Comparison of ENCODE assay signal across 15 mouse cellular contexts in the genomic region with DNA sequence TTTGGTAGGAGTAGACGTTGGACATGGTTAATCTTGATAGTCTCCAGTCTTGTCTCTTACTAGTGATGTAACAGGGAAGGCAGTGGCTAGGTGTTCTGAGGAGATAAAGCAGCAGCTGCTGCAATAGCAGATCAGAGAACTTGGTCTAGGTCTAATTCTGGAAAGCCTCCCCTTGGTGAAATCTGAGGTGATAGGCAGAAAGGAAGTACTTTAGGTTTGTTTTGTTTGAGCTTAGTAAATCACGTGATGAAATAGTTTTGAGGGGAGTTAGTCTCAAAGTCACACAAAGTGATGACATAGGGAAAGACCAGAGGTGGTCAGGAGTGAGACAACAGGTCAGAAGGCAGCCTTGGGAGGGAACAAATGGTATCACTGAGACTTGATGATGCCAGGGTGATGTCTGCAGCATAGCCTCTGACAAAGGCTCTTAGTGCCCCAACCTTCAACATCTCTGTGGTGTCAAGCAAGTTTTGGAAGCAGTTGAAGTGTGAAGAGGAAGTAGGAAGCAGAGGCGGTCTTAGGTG. TPM values are rescaled to one million over a fixed set of nuclear protein-coding genes. Genes with fewer than 3 reads are reported as not detected.
DNase-seq lines count a peak whose midpoint lies in the region; ATAC-seq and TF ChIP-seq lines count a peak whose summit lies in the region.
"Had no signal": no experiment of that assay in that cellular context is flagged by ENCODE, and none has a peak within 500 bp of the region (broad histone marks: within the 10 kb centered on the region; RNA-seq: fewer than 3 reads in every experiment).

No protein-coding gene starts in this region.

- peaks cover 61% of the 10 kb centered on the region for H3K36me3 ChIP-seq in G1E (replicated peaks)
- H3K36me3 ChIP-seq in forebrain, embryonic 13.5 days (ENCODE audit: poor library complexity, severe bottlenecking): peaks cover 4% of the 10 kb centered on the region; the same call in 1 of the 2 replicates

- no peak overlapping the region for H3K27ac ChIP-seq in forebrain, embryonic 13.5 days
- H3K27ac ChIP-seq: forebrain, embryonic 10.5 days; heart, embryonic 10.5 days; hindbrain, embryonic 14.5 days; kidney, embryonic 15.5 days; limb, embryonic 15.5 days; neural tube, embryonic 13.5 days had no signal

- no peak overlapping the region for H3K9ac ChIP-seq in forebrain, embryonic 13.5 days
- H3K9ac ChIP-seq: hindbrain, embryonic 14.5 days; kidney, embryonic 15.5 days; limb, embryonic 15.5 days; neural tube, embryonic 13.5 days had no signal

- H3K27me3 ChIP-seq in G1E (ENCODE audit: insufficient read depth, low read length): no peaks in the 10 kb centered on the region
- no peaks in the 10 kb centered on the region for H3K27me3 ChIP-seq in forebrain, embryonic 13.5 days
- H3K27me3 ChIP-seq: kidney, embryonic 15.5 days; limb, embryonic 15.5 days; neural tube, embryonic 13.5 days had no signal

- no peak overlapping the region; the same call in 1 of the 2 replicates for H3K4me3 ChIP-seq in G1E (ENCODE audit: low read depth, low read length)
- no peak overlapping the region for H3K4me3 ChIP-seq in forebrain, embryonic 13.5 days
- H3K4me3 ChIP-seq: forebrain, embryonic 10.5 days; heart, embryonic 10.5 days; kidney, embryonic 15.5 days; limb, embryonic 15.5 days; neural tube, embryonic 13.5 days had no signal

- WGBS in forebrain, embryonic 13.5 days: 84% methylated on average over 3 of the region's 3 CpGs

- ATAC-seq in G1E (ENCODE audit: extremely low read depth, insufficient number of reproducible peaks, low FRiP score, poor library complexity, severe bottlenecking): peak; percentile 68
- ATAC-seq in inflammation-experienced regulatory T-cells, adult 6 months: peak; percentile 41
- ATAC-seq in megakaryocyte-erythroid progenitor cell, adult 5-6 weeks (replicated peaks; ENCODE audit: low FRiP score, low TSS enrichment, poor library complexity, severe bottlenecking): peak; percentile 96
- ATAC-seq in forebrain, embryonic 13.5 days: no peak

- H3K9me3 ChIP-seq in G1E (replicated peaks): no peaks in the 10 kb centered on the region
- no peaks in the 10 kb centered on the region for H3K9me3 ChIP-seq in forebrain, embryonic 13.5 days (replicated peaks)
- H3K9me3 ChIP-seq: forebrain, embryonic 10.5 days; heart, embryonic 10.5 days; kidney, embryonic 15.5 days; limb, embryonic 15.5 days; neural tube, embryonic 13.5 days had no signal

- TF ChIP-seq CTCF in G1E (IDR thresholded peaks at IDR 0.05; ENCODE audit: low read depth, low read length): no peak

- no peak overlapping the region for H3K4me2 ChIP-seq in forebrain, embryonic 13.5 days
- H3K4me2 ChIP-seq: hindbrain, embryonic 14.5 days; kidney, embryonic 15.5 days; limb, embryonic 15.5 days; neural tube, embryonic 13.5 days had no signal

- H3K4me1 ChIP-seq in G1E (ENCODE audit: insufficient read depth, low read depth, low read length): peaks cover 80% of the 10 kb centered on the region
- H3K4me1 ChIP-seq in forebrain, embryonic 13.5 days: peaks cover 10% of the 10 kb centered on the region; the same call in 1 of the 2 replicates

- DNase-seq in CD4-positive helper T cell, adult 2 months (ENCODE audit: low read depth, low spot score): peak; percentile 43
- peak; percentile 30 for DNase-seq in G1E (ENCODE audit: low spot score)
- DNase-seq in cerebellum, adult 8-10 months: no peak
- DNase-seq in kidney, postnatal 10 days: no peak
- DNase-seq: adrenal gland, postnatal 10 days; right cerebral cortex, postnatal 14 days had no signal

RNA-seq across cellular contexts. Expression of gene Zfp592, which starts 11.1 kb away (rescaled TPM):
- 72.4 and 79.7 TPM in 2 replicates for total RNA-seq in G1E (2014; fragmentation: Nextera tagmentation)
- total RNA-seq in G1E (2017): 25.6 and 30.3 TPM in 2 replicates
- polyA plus RNA-seq in G1E (2012): 60.5 and 70.4 TPM in 2 replicates
- 10 to 100 TPM; 12.8 to 21.3 (median 19.8) TPM for polyA plus RNA-seq in inflammation-experienced regulatory T-cells, adult 6 months (2017; shearing (Covaris generic))
- 33.1 and 38.5 TPM in 2 replicates for total RNA-seq in megakaryocyte-erythroid progenitor cell, adult 5-6 weeks (2014; fragmentation: Nextera tagmentation)
- 12.5 TPM in 2 replicates for total RNA-seq in megakaryocyte-erythroid progenitor cell, adult 5-6 weeks (2017)
- 8.3 and 9.8 TPM in 2 replicates for polyA plus RNA-seq in forebrain, embryonic 13.5 days (2015; fragmentation: Nextera tagmentation; extraction: Ambion mirVana)

RNA-seq across cellular contexts. Expression of gene Alpk3, which starts 52.8 kb away (rescaled TPM):
- 13.8 and 16.6 TPM in 2 replicates for total RNA-seq in G1E (2014; fragmentation: Nextera tagmentation)
- 3.1 and 3.9 TPM in 2 replicates for total RNA-seq in G1E (2017)
- polyA plus RNA-seq in G1E (2012): 5.7 and 7.7 TPM in 2 replicates
- polyA plus RNA-seq in inflammation-experienced regulatory T-cells, adult 6 months (2017; shearing (Covaris generic)): under 1 TPM; 0.17 to 0.50 (median 0.24) TPM
- total RNA-seq in megakaryocyte-erythroid progenitor cell, adult 5-6 weeks (2014; fragmentation: Nextera tagmentation): 0.07 TPM in 1 of 2 replicates, not detected in the other
- 0.28 TPM in 1 of 2 replicates, not detected in the other for total RNA-seq in megakaryocyte-erythroid progenitor cell, adult 5-6 weeks (2017)
- polyA plus RNA-seq in forebrain, embryonic 13.5 days (2015; fragmentation: Nextera tagmentation; extraction: Ambion mirVana): 0.06 TPM in 1 of 2 replicates, not detected in the other

RNA-seq across cellular contexts. Expression of gene Sec11a, which starts 57.0 kb away (rescaled TPM):
- total RNA-seq in G1E (2014; fragmentation: Nextera tagmentation): 177 and 221 TPM in 2 replicates
- total RNA-seq in G1E (2017): 395 and 472 TPM in 2 replicates
- polyA plus RNA-seq in G1E (2012): 6.3 and 7.7 TPM in 2 replicates
- 100 to 1,000 TPM; 248 to 321 (median 312) TPM for polyA plus RNA-seq in inflammation-experienced regulatory T-cells, adult 6 months (2017; shearing (Covaris generic))
- total RNA-seq in megakaryocyte-erythroid progenitor cell, adult 5-6 weeks (2014; fragmentation: Nextera tagmentation): 109 and 150 TPM in 2 replicates
- total RNA-seq in megakaryocyte-erythroid progenitor cell, adult 5-6 weeks (2017): 393 and 493 TPM in 2 replicates
- polyA plus RNA-seq in forebrain, embryonic 13.5 days (2015; fragmentation: Nextera tagmentation; extraction: Ambion mirVana): 165 and 169 TPM in 2 replicates

Comparison
In these comparisons a context has a peak if more than half of its experiments do, and no peak if none do; other contexts are left out.
1. DNase-seq: peak in CD4-positive helper T cell, adult 2 months (single experiment) and G1E (single experiment); none in cerebellum, adult 8-10 months (single experiment) and kidney, postnatal 10 days (single experiment).
2. RNA of gene Sec11a, which starts 57.0 kb away (polyA plus RNA-seq): 248 to 321 TPM in inflammation-experienced regulatory T-cells, adult 6 months and 165 to 169 TPM in forebrain, embryonic 13.5 days; 6.3 to 7.7 TPM in G1E; every median in the first group is over 10 times any median in the second.